Mouse (Mus musculus): Measurements from ENCODE around the gene Htra1. TPM values are rescaled to one million over a fixed set of nuclear protein-coding genes. Genes with fewer than 3 reads are reported as not detected.

The Htra1 gene
- total and polyA plus RNA-seq, 3 experiments = not detected

DNA sequence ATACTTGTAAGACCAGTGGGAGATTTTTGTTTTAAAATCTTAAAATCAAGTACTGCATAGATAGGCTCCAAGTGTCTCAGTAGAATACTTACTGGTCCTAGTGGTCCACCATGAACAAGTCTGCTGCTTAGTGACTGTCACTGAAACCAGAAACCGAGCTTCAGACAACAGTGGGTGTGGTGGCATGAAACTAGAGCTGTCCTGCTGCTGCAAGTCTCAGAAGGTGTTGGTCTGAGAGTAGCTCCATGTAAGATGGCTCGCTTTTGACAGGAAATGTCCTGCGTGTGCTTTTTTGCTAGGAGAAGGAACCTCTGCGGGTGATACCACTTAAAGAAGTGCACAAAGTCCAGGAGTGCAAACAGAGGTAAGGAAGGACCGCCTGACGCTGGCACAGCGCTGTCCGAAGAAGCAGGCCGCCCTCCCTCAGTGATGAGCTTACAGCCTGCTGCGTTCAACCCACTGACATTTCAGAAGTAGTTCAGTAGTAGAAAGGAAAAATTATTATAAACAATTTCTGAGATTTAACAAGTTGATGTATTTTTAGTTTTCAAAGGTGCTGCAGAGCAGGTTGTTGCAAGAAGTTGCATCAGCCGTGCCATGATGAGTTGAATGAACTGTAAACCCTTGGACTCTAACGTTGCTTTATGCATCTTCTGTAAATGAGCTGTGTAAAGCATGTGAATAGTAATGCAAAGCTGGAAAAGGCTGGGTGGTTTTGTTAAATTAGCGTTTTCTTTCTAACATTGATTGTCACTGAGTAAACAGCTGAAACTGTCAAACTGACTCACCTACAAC lies 31.1 kb upstream of the Htra1 start (continued):
- TF ChIP-seq ETS1 (IDR thresholded peaks at IDR 0.05; ENCODE audit: low read depth, low read length) (peak; percentile 53; the same call in 1 of the 2 replicates), ZMIZ1 (IDR thresholded peaks at IDR 0.05; ENCODE audit: low read depth, low read length) (no peak), CTCF (IDR thresholded peaks at IDR 0.05 in 2 of 3, conservative IDR thresholded peaks at IDR 0.05 in 1 of 3; ENCODE audit: control insufficient read depth in 1 of 3, insufficient read depth in 1 of 3, low read depth in 2 of 3, low read length in 3 of 3, poor library complexity in 1 of 3, severe bottlenecking in 1 of 3) (no peak), CHD2 (IDR thresholded peaks at IDR 0.05; ENCODE audit: low read length) (no peak), ELF1 (IDR thresholded peaks at IDR 0.05; ENCODE audit: low read depth, low read length) (no peak), GATA1 (IDR thresholded peaks at IDR 0.05; ENCODE audit: low read depth, low read length) (no peak), MYB (IDR thresholded peaks at IDR 0.05; ENCODE audit: low read depth, low read length) (0 out of 2 replicates have a peak, but pooled peaks have one; percentile 13), POLR2AphosphoS2 (IDR thresholded peaks at IDR 0.05; ENCODE audit: low read length) (no peak)

DNA sequence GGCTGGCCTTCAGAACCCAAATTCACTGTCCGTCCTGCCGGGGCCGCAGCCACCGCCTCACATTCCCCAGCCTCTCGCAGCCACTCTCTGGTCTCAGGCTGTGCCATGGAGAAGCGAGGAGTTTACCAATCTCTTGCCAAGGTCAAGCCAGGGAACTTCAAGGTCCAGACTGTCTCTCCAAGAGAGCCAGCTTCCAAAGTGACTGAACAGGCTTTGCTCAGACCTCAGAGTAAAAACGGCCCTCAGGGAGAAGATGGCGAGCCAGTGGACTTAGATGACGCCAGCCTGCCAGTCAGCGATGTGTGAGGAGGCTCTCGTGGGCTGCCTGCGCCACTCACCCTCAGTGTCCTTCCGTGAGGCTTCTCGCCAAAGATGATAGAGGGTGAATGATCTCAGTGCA lies 25.1 kb upstream of the Htra1 start:
- no peak for DNase-seq (ENCODE audit: low read depth, low spot score)
- no peak overlapping the region for H3K27ac ChIP-seq (ENCODE audit: control insufficient read depth, low read depth, low read length)
- no peak overlapping the region for H3K9ac ChIP-seq (ENCODE audit: control insufficient read depth, low read depth, low read length, poor library complexity, severe bottlenecking)
- no peaks in the 10 kb centered on the region for H3K9me3 ChIP-seq (replicated peaks; ENCODE audit: insufficient read depth, low read length)
- TF ChIP-seq JUND (IDR thresholded peaks at IDR 0.05; ENCODE audit: low read depth, low read length) (no peak), UBTF (IDR thresholded peaks at IDR 0.05; ENCODE audit: borderline replicate concordance, insufficient read depth, low read depth, low read length) (no peak), ZMIZ1 (IDR thresholded peaks at IDR 0.05; ENCODE audit: low read depth, low read length) (no peak), KAT2A (conservative IDR thresholded peaks at IDR 0.05; ENCODE audit: low read depth, low read length) (no peak), CHD2 (IDR thresholded peaks at IDR 0.05; ENCODE audit: low read length) (no peak), NRF1 (IDR thresholded peaks at IDR 0.05; ENCODE audit: insufficient read depth, low read depth, low read length, poor library complexity, severe bottlenecking) (no peak), MXI1 (IDR thresholded peaks at IDR 0.05; ENCODE audit: low read depth, low read length) (no peak)
- H3K79me2 ChIP-seq (ENCODE audit: control insufficient read depth, insufficient read depth, low read length, poor library complexity) = peaks cover 6% of the 10 kb centered on the region
- H3K4me3 ChIP-seq (ENCODE audit: control insufficient read depth in 1 of 2, insufficient read depth in 1 of 2, low read depth in 2 of 2, low read length in 2 of 2) = no peak overlapping the region
- no peaks in the 10 kb centered on the region for H3K27me3 ChIP-seq (ENCODE audit: control insufficient read depth in 1 of 2, insufficient read depth in 2 of 2, low read length in 2 of 2)
- H3K4me1 ChIP-seq (ENCODE audit: control insufficient read depth in 1 of 2, insufficient read depth in 2 of 2, low read length in 2 of 2) = peaks cover 7% of the 10 kb centered on the region in 2 experiments; a peak in 3 of 4 replicates
- peaks cover 8 to 29% of the 10 kb centered on the region in 2 experiments; a peak in 3 of 4 replicates for H3K36me3 ChIP-seq (ENCODE audit: control insufficient read depth in 1 of 2, insufficient read depth in 2 of 2, low read length in 2 of 2)

DNA sequence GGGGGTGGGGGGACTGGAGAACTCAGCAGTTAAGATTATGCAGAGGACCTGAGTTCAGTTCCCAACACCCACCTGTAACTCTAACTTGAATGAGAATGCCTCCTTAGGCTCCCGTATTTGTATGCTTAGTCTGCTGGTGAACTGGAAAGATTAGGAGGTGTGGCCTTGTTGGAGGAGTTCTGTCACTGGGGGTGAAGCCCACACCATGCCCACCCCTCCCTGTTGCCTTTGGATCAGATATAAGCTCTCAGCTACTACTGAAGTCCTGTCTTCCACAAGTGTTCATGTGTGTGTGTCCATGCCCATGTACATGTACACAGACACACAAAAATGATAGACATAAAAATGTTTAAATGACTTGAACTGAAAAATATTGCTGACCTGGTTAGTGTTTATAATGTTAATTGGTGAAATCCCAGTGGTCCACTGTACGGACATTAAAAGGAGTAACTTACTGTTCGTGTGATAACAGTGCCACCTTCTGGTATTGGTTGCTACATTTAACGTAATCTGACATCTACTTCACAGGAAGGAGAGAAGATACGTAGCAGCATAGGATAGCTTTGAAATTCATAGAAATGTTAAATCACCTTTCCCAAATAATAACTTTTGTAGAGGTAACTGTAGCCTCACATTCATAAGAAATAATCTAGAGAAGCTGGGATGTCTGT lies 21.1 kb upstream of the Htra1 start:
- peak; percentile 66 for DNase-seq (ENCODE audit: low read depth, low spot score)
- H3K79me2 ChIP-seq (ENCODE audit: control insufficient read depth, insufficient read depth, low read length, poor library complexity) = no peaks in the 10 kb centered on the region
- H3K27ac ChIP-seq (ENCODE audit: control insufficient read depth, low read depth, low read length) = no peak overlapping the region
- TF ChIP-seq ZC3H11A (IDR thresholded peaks at IDR 0.05; ENCODE audit: low read depth, low read length) = peak; percentile 81
- peak; percentile 82 for TF ChIP-seq SMC3 (IDR thresholded peaks at IDR 0.05; ENCODE audit: low read depth, low read length)
- TF ChIP-seq BHLHE40 (IDR thresholded peaks at IDR 0.05; ENCODE audit: borderline replicate concordance, low read depth, low read length) = no peak
- no peak for TF ChIP-seq ZKSCAN1 (IDR thresholded peaks at IDR 0.05; ENCODE audit: low read depth, low read length)
- no peak for TF ChIP-seq MEF2A (IDR thresholded peaks at IDR 0.05; ENCODE audit: extremely low read depth, insufficient replicate concordance, low read depth, low read length, poor library complexity, severe bottlenecking)
- TF ChIP-seq UBTF (IDR thresholded peaks at IDR 0.05; ENCODE audit: borderline replicate concordance, insufficient read depth, low read depth, low read length) = no peak
- TF ChIP-seq EP300 (IDR thresholded peaks at IDR 0.05; ENCODE audit: low read depth in 1 of 2, low read length in 2 of 2) = no peak
- TF ChIP-seq TCF12 (IDR thresholded peaks at IDR 0.05; ENCODE audit: low read depth, low read length) = no peak
- peak; percentile 22 to 83 (median 45); a peak in 4 of 6 replicates for TF ChIP-seq CTCF (IDR thresholded peaks at IDR 0.05 in 2 of 3, conservative IDR thresholded peaks at IDR 0.05 in 1 of 3; ENCODE audit: control insufficient read depth in 1 of 3, insufficient read depth in 1 of 3, low read depth in 2 of 3, low read length in 3 of 3, poor library complexity in 1 of 3, severe bottlenecking in 1 of 3)
- TF ChIP-seq CHD1 (IDR thresholded peaks at IDR 0.05; ENCODE audit: low read depth, low read length) = no peak
- TF ChIP-seq MYB (IDR thresholded peaks at IDR 0.05; ENCODE audit: low read depth, low read length) = no peak
- no peak for TF ChIP-seq KAT2A (conservative IDR thresholded peaks at IDR 0.05; ENCODE audit: low read depth, low read length)
- peak; percentile 91 for TF ChIP-seq RAD21 (IDR thresholded peaks at IDR 0.05; ENCODE audit: low read depth, low read length)
- no peak overlapping the region for H3K4me3 ChIP-seq (ENCODE audit: control insufficient read depth in 1 of 2, insufficient read depth in 1 of 2, low read depth in 2 of 2, low read length in 2 of 2)
- H3K27me3 ChIP-seq (ENCODE audit: control insufficient read depth in 1 of 2, insufficient read depth in 2 of 2, low read length in 2 of 2) = no peaks in the 10 kb centered on the region; a peak in 1 of 4 replicates
- H3K36me3 ChIP-seq (ENCODE audit: control insufficient read depth in 1 of 2, insufficient read depth in 2 of 2, low read length in 2 of 2) = peaks cover 0 to 22% of the 10 kb centered on the region in 2 experiments; a peak in 2 of 4 replicates
- H3K4me1 ChIP-seq (ENCODE audit: control insufficient read depth in 1 of 2, insufficient read depth in 2 of 2, low read length in 2 of 2) = no peaks in the 10 kb centered on the region
- no peak overlapping the region for H3K9ac ChIP-seq (ENCODE audit: control insufficient read depth, low read depth, low read length, poor library complexity, severe bottlenecking)
- no peaks in the 10 kb centered on the region for H3K9me3 ChIP-seq (replicated peaks; ENCODE audit: insufficient read depth, low read length)
